In genomic region chr7:37361802-37362441, GRCm38 (mm10) we compare ENCODE assay signal across 8 mouse cellular contexts.
DNase-seq lines count a peak whose midpoint lies in the region; ATAC-seq and TF ChIP-seq lines count a peak whose summit lies in the region.

No protein-coding gene starts in this region.

- no peaks in the 10 kb centered on the region for H3K9me3 ChIP-seq in heart, embryonic 12.5 days (replicated peaks)
- no peaks in the 10 kb centered on the region for H3K9me3 ChIP-seq in kidney, postnatal 0 days (replicated peaks; ENCODE audit: low read length)

- peak overlapping the region; percentile 79 for H3K4me2 ChIP-seq in heart, embryonic 12.5 days
- peak overlapping the region; percentile 58 for H3K4me2 ChIP-seq in kidney, postnatal 0 days (ENCODE audit: low read length)

- H3K27ac ChIP-seq in brown adipose tissue, adult 24 weeks (replicated peaks; ENCODE audit: low read depth, low read length): peak overlapping the region; percentile 41; the same call in 1 of the 2 replicates
- H3K27ac ChIP-seq in heart, embryonic 12.5 days (ENCODE audit: poor library complexity, severe bottlenecking): peak overlapping the region; percentile 22
- H3K27ac ChIP-seq in kidney, postnatal 0 days: peak overlapping the region; percentile 19; the same call in 1 of the 2 replicates

- no peak for TF ChIP-seq CTCF in kidney, postnatal 0 days (IDR thresholded peaks at IDR 0.05; ENCODE audit: low read depth)

- DNase-seq in R1 (ENCODE audit: low read depth, low spot score): peak; percentile 30
- DNase-seq in kidney, postnatal 0 days (ENCODE audit: low spot score): peak; percentile 65
- DNase-seq in lung, postnatal 4 days: peak; percentile 52 to 67
- DNase-seq in testis, postnatal 14 days (ENCODE audit: low spot score): peak; percentile 59
- no peak for DNase-seq in spleen, postnatal 14 days (ENCODE audit: low spot score in 2 of 2)

- no peaks in the 10 kb centered on the region for H3K36me3 ChIP-seq in heart, embryonic 12.5 days
- no peaks in the 10 kb centered on the region for H3K36me3 ChIP-seq in kidney, postnatal 0 days (ENCODE audit: insufficient read depth, low read length)

- H3K27me3 ChIP-seq in heart, embryonic 12.5 days (replicated peaks): no peaks in the 10 kb centered on the region; the same call in 1 of the 2 replicates
- no peaks in the 10 kb centered on the region for H3K27me3 ChIP-seq in kidney, postnatal 0 days (ENCODE audit: insufficient read depth, low read length)

- no peaks in the 10 kb centered on the region; the same call in 1 of the 2 replicates for H3K4me1 ChIP-seq in brown adipose tissue, adult 24 weeks (ENCODE audit: control insufficient read depth, insufficient read depth, insufficient read length, low read length)
- peaks cover 15% of the 10 kb centered on the region for H3K4me1 ChIP-seq in heart, embryonic 12.5 days (replicated peaks)
- H3K4me1 ChIP-seq in kidney, postnatal 0 days (replicated peaks; ENCODE audit: insufficient read depth, low read length): no peaks in the 10 kb centered on the region

- H3K9ac ChIP-seq in heart, embryonic 12.5 days: peak overlapping the region; percentile 12
- no peak overlapping the region for H3K9ac ChIP-seq in kidney, postnatal 0 days (ENCODE audit: low read depth, low read length)

- peak; percentile 30; the same call in 1 of the 2 replicates for ATAC-seq in heart, embryonic 12.5 days (ENCODE audit: insufficient number of reproducible peaks, low FRiP score)
- ATAC-seq in kidney, postnatal 0 days (replicated peaks; ENCODE audit: low FRiP score, low read depth): peak; percentile 26; the same call in 1 of the 2 replicates
- no peak for ATAC-seq in activated CD4-positive, CD25-positive, alpha-beta regulatory T cell, adult 4 months

- 3% methylated on average over 16 of the region's 16 CpGs for WGBS in heart, embryonic 12.5 days
- 2% methylated on average over 16 of the region's 16 CpGs for WGBS in kidney, postnatal 0 days

- peak overlapping the region; percentile 30 for H3K4me3 ChIP-seq in brown adipose tissue, adult 24 weeks (ENCODE audit: insufficient read depth, low read depth, low read length)
- peak overlapping the region; percentile 47 for H3K4me3 ChIP-seq in heart, embryonic 12.5 days
- peak overlapping the region; percentile 20 for H3K4me3 ChIP-seq in kidney, postnatal 0 days (replicated peaks; ENCODE audit: low read depth, low read length)

Comparison
In these comparisons a context has a peak if more than half of its experiments do, and no peak if none do; other contexts are left out.
1. DNase-seq: peak in R1 (single experiment), kidney, postnatal 0 days (single experiment), lung, postnatal 4 days (2 of 2) and testis, postnatal 14 days (single experiment); none in spleen, postnatal 14 days (0 of 2).
2. Peak in every context shown above with its lines, with median percentiles within 50 percentile points of each other: H3K27ac ChIP-seq and H3K4me3 ChIP-seq.